Mouse (Mus musculus) left cerebral cortex, postnatal 10 days (tissue): ENCODE measurements at regions not wholly inside any gene's neighbourhood (a gene's known extent, or its start where the extent isn't known, plus 50 kb on each side); places are given as distances from the start of the nearest gene placed in this dataset.

ENCODE experiments used
- DNase-seq, 2 experiments: peaks; one replicate each; pipeline ENCODE4 v3.0.0; 2021 to 2022; ENCODE audit warnings: low spot score in 2 of 2, mixed read lengths in 1 of 2; ENCODE audit errors: extremely low spot score in 1 of 2
- intact Hi-C: fragments of 180-260 bp; cut with DNase I; formaldehyde crosslinking; loops from one replicate; pipeline ENCODE4 v1.15.1; 2025

- DNase-seq: no peak
- intact Hi-C loops: no loop called here
These were observed 51.4 kb upstream of the Rgmb start for GRCm38 (mm10) chr17:15882245-15882644.
